Comparison of ENCODE assay signal across 11 mouse cellular contexts in genomic region chr6:28228085-28228484, GRCm38 (mm10).
"Had no signal": no experiment of that assay in that cellular context is flagged by ENCODE, and none has a peak within 500 bp of the region (broad histone marks: within the 10 kb centered on the region; RNA-seq: fewer than 3 reads in every experiment).

No protein-coding gene starts in this region.

- H3K4me3 ChIP-seq: layer of hippocampus, adult 2 months; limb, embryonic 13.5 days; lung, embryonic 15.5 days; midbrain, embryonic 10.5 days had no signal

- H3K4me1 ChIP-seq: limb, embryonic 13.5 days; lung, embryonic 15.5 days; midbrain, embryonic 10.5 days had no signal

- DNase-seq: kidney, adult 18-20 months; kidney, postnatal 10 days; kidney, postnatal 4 days; lung, postnatal 4 days; right cerebral cortex, postnatal 14 days; thymus, adult 18-20 months; thymus, postnatal 14 days had no signal
